ENCODE assay signal across 8 mouse cellular contexts in the genomic region with DNA sequence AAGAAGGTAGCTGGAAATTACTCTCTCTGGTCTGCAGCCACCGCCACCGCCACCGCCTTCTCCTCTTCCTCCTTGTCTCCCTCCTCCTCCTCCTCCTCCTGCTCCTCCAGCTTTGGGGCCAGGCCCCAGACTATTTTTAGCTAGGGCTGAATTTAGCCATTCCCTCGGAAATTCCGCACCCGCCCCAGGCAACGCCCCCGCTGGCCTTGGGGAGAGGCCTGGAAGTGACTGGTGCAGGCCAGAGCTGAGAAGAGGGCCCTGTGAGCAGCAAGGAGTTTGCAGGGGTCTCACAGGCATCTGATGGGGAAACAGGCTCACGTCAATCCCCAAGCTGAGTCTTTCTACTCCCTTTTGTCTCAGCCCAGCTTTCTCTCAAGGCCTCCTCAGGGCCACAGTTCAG. TPM values are rescaled to one million over a fixed set of nuclear protein-coding genes. Genes with fewer than 3 reads are reported as not detected.
DNase-seq lines count a peak whose midpoint lies in the region; ATAC-seq and TF ChIP-seq lines count a peak whose summit lies in the region.

No protein-coding gene starts in this region.

- peak; percentile 79 for DNase-seq in ovary, postnatal 36 days (ENCODE audit: low spot score)
- no peak for DNase-seq in ovary, postnatal 10 days (ENCODE audit: low spot score)
- DNase-seq in gastrocnemius, postnatal 14 days = peak; percentile 81
- peak; percentile 62 to 63 for DNase-seq in kidney, postnatal 36 days
- no peak for DNase-seq in cerebellum, postnatal 10 days
- DNase-seq in thymus, postnatal 36 days = no peak

- 77% methylated on average over 9 of the region's 9 CpGs for WGBS in small intestine, adult 2 months

- H3K27ac ChIP-seq in small intestine, adult 2 months (ENCODE audit: insufficient read depth, low read depth, low read length) = 0 out of 2 replicates have a peak overlapping the region, but pooled peaks have one; percentile 21

- no peak for TF ChIP-seq POLR2A in small intestine, adult 2 months (IDR thresholded peaks at IDR 0.05; ENCODE audit: low read depth, low read length)

- H3K4me1 ChIP-seq in small intestine, adult 2 months (ENCODE audit: control insufficient read depth, insufficient read depth, insufficient read length, low read length) = no peaks in the 10 kb centered on the region

- H3K27me3 ChIP-seq in small intestine, adult 2 months (ENCODE audit: control insufficient read depth, insufficient read depth, low read length) = no peaks in the 10 kb centered on the region

- no peak for ATAC-seq in monocyte, adult 5-6 weeks (replicated peaks; ENCODE audit: insufficient number of reproducible peaks, low FRiP score, low TSS enrichment, poor library complexity, severe bottlenecking)

- no peak overlapping the region for H3K4me3 ChIP-seq in small intestine, adult 2 months (ENCODE audit: low read depth, low read length)

- intact Hi-C loops in gastrocnemius, postnatal 14 days (cut with DNase I; ENCODE audit: low total_unique reads) = no loop called here

- H3K36me3 ChIP-seq in small intestine, adult 2 months (ENCODE audit: control insufficient read depth, insufficient read depth, low read length) = no peaks in the 10 kb centered on the region

- TF ChIP-seq CTCF in small intestine, adult 2 months (IDR thresholded peaks at IDR 0.05; ENCODE audit: extremely low read depth, insufficient read length, insufficient replicate concordance, low read depth, low read length) = no peak

RNA-seq across cellular contexts. Expression of a gene that starts 13.7 kb away (rescaled TPM):
- 10 to 100 TPM; 21.9 to 25.7 TPM for total RNA-seq in gastrocnemius, postnatal 14 days (2021)
- 6.8 and 8.0 TPM in 2 replicates for polyA plus RNA-seq in small intestine, adult 2 months (2012; rRNA removed)
- total RNA-seq in monocyte, adult 5-6 weeks (2017) = 0.10 to 0.29 TPM in 2 of 3 replicates, not detected in the other

RNA-seq across cellular contexts. Expression of a gene that starts 54.9 kb away (rescaled TPM):
- total RNA-seq in gastrocnemius, postnatal 14 days (2021) = 10 to 100 TPM in 1 of 2 experiments, 1 to 10 TPM in 1; 5.4 to 16.3 TPM
- polyA plus RNA-seq in small intestine, adult 2 months (2012; rRNA removed) = 7.0 and 9.5 TPM in 2 replicates
- 22.5 to 31.8 TPM (median 26.4 TPM) in 3 replicates for total RNA-seq in monocyte, adult 5-6 weeks (2017)

RNA-seq across cellular contexts. Expression of a gene that starts 56.3 kb away (rescaled TPM):
- total RNA-seq in gastrocnemius, postnatal 14 days (2021) = 1 to 10 TPM; 1.6 to 2.1 TPM
- polyA plus RNA-seq in small intestine, adult 2 months (2012; rRNA removed) = 19.4 and 27.8 TPM in 2 replicates
- total RNA-seq in monocyte, adult 5-6 weeks (2017) = 15.7 to 27.7 TPM (median 22.9 TPM) in 3 replicates

Comparison
In these comparisons a context has a peak if more than half of its experiments do, and no peak if none do; other contexts are left out.
1. DNase-seq: peak in ovary, postnatal 36 days (single experiment), gastrocnemius, postnatal 14 days (single experiment) and kidney, postnatal 36 days (2 of 2); none in ovary, postnatal 10 days (single experiment), cerebellum, postnatal 10 days (0 of 2) and thymus, postnatal 36 days (0 of 2).
2. RNA of a gene that starts 13.7 kb away (total RNA-seq): 21.9 to 25.7 TPM in gastrocnemius, postnatal 14 days; 0.10 to 0.29 TPM in monocyte, adult 5-6 weeks; every median in the first group is over 10 times any median in the second.